Mouse (Mus musculus) gastrocnemius, adult 18-20 months (tissue): ENCODE data around the gene Dlx2. TPM values are rescaled to one million over a fixed set of nuclear protein-coding genes. Genes with fewer than 3 reads are reported as not detected.
A peak's percentile ranks its signal among the peaks of the same experiment; 100 is the strongest.

Source experiments
- DNase-seq: peaks from one replicate; pipeline ENCODE4 v3.0.0; 2021; ENCODE audit warnings: low spot score
- total RNA-seq, 2 experiments: library from RNA; stranded (reverse); gene quantifications; 2 replicates each; pipeline ENCODE4 v1.2.3; 2021

Dlx2 gene
- total RNA-seq, 2 experiments from 2014 or later, result not detected

GRCm38 (mm10) chr2:71540611-71541417 is 5.7 kb downstream of the Dlx2 start:
- no peak for DNase-seq

DNA sequence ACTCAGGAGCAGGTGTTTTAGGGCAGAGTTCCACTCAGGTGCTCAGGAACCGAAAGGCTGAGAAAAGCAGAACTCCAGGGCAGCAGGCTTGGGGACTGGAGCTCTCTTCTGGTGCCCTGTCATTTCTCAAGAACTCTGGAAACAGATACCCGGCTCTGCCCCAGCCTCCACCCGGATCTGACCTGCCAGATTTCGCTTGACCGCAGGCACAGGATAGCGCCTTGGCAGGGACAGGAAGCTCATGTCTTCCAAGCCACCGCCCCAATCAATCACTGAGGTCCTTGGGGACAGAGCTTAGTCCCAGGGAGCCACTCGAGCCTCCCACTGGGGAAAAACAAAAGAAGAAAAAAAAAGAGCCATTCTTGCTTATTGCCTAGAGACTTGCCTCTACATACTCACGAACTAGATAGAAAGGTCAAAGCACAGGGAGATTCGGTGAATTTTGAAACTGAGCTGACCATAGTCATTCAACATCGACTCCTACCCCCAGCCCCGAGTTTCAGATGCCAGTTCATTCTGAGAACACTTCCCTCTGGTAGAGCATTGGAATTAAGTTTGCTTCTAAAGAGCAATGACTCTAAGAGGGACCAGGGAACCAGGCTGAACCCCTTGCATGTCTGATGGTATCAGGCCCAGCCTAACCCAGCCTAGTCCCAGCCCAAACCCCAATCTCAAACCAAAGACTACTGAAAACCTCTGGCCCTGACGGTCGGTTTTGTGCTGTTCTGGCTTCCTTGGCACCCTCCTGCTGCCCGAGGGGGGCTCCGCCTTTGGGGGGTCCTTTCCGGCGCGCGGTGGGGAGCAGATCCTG is 12.1 kb downstream of the Dlx2 start:
- no peak for DNase-seq

GRCm38 (mm10) chr2:71533094-71533493 is 13.5 kb downstream of the Dlx2 start:
- DNase-seq, result no peak

GRCm38 (mm10) chr2:71531990-71532970 is 14.3 kb downstream of the Dlx2 start:
- DNase-seq, result no peak

DNA sequence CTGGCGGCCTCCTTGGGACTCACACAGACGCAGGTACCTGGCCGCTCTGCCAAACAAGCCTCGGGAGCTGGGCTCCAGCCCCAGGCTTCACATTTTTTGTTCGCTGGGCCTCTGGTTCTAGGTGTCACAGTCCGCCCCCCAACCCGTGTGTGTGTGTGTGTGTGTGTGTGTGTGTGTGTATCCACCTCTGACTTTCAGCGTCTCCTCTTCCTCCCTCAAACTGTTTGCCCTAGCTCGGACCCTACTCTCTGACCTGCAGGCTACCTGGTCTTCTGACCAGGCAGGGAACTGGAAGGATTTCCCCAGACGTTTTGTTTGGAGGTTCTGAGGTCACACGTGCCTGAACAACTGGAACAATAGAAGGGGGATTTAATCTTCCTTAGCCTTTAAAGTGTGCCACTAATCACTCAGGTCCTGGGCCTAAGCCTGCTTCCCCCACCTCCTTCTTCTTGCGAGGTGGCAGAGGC is 15.4 kb downstream of the Dlx2 start:
- no peak for DNase-seq

GRCm38 (mm10) chr2:71530391-71531123 is 16.0 kb downstream of the Dlx2 start:
- DNase-seq, result no peak

GRCm38 (mm10) chr2:71529511-71530351 is 16.8 kb downstream of the Dlx2 start:
- peak; percentile 72 for DNase-seq

- DNase-seq, result no peak
Observed at GRCm38 (mm10) chr2:71528714-71529510, 17.6 kb downstream of the Dlx2 start.

DNA sequence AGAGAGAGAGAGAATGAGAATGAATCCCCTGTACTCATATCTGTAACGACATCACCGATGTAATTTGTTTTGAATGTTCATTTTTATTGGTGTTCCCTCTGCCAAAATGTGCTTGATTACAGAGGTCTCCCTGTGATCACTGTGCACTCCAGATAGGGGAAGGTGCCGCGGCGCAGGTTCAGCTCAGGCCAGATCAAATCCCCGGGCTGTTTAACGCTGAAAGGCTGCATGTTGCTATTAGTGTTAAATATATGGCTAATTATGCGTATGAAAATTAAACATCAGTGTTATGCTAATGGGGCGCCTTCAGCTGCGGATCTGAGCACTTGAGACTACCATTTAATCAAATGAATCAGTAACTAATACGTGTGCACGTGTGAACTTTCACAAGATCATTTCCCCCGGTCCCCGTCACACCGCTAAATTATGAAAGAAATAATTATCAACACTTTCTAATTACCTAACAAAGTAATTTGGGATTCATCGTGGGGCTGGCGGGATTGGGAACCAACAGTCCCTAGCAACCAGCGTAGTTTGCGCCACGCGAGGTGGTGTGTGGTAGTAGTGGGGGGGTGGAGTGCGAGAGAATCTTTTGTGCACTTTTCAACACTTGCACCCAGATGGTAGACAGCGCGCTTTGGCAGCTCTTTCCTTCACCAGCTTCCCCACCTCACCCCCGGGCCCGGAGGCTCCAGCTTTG is 18.4 kb downstream of the Dlx2 start, which contains the start of gene Dlx1:
Dlx1 (plus strand) TSS at position 100 of the 700 bp plus-strand sequence.
- DNase-seq, result no peak

DNA sequence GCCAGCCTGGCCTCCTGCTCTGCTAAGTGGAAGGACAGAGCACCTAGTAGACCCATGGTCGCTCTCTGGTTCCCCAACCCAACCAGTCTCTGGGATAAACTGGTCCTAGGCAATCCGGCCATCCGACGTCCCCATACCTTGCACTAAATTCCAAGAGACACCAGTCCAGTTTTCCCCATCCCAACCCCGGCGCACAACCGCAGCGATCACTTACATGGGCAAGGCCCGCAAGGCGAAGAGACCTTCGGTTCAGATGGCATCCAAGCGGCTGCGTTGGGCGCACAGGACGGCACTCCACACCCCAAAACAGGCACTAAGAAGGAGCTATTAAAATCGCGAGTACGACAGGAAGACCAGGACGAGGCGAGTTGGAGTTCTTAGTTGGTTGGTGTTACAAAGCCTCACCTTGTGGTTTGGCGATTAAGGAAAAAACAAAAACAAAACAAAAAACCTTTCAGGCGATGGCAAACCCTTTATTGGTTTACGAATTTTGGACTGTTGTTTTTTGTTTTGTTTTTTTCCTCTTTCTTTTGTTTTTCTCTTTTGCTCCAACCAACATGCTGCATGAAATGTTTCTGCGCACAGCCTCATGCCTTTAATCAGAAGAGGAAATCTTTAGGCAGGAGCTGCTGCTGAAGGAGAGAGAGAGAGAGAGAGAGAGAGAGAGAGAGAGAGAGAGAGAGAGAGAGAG is 19.1 kb downstream of the Dlx2 start:
- DNase-seq, result no peak

DNA sequence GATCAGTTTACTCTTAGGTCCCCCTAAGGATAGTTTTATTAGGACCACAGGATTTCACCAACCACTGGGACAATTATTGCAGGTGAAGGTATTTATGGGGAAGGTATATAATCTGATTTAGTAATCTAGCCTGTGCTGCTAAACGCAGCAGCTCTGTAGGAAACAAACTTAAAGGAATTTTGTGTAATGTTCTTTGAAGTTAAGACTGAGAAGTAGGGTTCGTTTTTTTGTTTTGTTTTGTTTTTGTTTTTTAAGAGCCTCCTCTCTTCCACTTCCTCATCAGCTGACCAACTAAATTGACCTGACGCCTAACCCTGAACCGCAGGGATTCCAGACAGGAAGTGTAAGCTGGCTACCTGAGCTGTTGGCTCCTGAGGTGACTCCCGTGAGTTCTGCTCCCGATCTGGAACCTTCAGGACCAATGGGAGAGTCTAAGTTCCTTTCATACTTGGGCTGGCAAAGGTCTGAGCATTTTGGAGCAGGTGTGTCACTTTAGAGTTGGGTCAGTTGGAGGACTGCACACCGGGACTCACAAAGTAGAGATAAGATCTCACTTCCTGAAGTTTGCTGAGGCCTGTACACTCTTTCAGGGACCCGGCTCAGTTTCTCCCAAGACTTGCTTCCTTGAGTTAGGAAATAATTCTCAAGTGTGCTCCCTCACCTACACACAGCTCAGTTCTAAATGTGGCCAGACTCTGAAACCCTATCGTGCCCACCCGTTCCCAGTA is 19.8 kb downstream of the Dlx2 start:
- no peak for DNase-seq

DNA sequence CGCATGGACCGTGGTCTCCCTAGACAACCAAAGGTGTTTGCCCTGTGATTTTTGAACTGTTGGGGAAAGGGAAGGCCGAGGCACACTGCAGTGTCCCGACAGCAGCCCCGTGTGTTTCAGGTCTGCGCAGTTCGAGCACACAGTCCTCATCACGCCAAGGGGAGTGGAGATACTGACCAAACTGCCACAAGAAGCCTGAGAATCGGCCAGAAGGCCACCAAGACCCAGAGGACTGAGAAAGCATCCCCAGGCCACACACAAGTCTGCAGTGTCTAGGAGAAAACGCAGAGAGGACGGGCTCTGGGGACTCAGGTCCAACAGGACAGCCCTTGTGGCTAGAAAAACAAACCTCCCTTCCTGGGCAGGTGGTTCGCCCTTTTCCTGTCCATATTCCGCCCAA is 21.8 kb downstream of the Dlx2 start:
- no peak for DNase-seq

DNA sequence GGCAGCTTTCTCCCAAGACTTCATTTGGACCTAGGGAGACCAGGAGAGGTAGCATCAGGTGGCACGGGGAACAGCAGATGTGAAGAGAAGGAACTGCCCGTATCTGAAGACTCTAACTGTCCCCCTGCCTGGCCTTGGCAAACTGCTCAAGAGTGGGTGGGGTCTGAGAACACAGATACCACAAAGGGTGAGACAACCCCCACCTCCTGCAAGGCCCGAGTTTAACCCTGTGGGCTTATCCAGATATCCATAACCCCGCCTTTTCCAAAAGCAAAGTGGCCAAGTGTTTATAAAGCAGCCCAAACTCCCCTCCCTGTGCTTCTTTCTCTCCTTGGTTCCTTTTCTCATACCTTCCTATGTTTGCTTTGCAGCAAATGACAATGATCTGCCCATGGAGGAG is 23.1 kb downstream of the Dlx2 start:
- no peak for DNase-seq

DNA sequence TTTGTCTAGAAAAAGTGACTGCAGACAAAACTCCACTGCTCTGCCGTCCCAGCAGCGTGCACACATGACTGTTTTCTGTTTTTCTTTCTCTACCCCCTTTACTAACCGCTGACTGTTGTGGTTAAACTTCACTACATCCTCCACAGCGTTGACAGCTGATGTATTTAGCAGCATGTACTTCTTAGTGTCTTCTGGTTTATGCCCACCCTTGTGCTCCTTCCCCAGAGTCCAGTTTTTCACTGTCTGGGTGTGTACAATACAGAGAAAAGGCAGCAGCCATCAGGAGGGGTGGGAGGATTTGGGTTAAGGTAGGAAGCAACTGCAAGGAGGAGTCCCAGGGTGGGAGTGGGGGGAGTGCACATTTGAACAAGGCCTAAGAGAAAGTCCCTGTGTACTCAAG is 23.7 kb downstream of the Dlx2 start:
- DNase-seq, result no peak

GRCm38 (mm10) chr2:71517466-71518099 is 29.0 kb downstream of the Dlx2 start:
- no peak for DNase-seq

GRCm38 (mm10) chr2:71516995-71517394 is 29.6 kb downstream of the Dlx2 start:
- no peak for DNase-seq
